Mouse (Mus musculus) macrophage (primary cell): ENCODE results near the gene Mmp24. TPM values are rescaled to one million over a fixed set of nuclear protein-coding genes. Genes with fewer than 3 reads are reported as not detected.

Experiments used
- H3K27ac ChIP-seq: fragments of 350-480 bp; formaldehyde crosslinking; 2 replicates; pipeline ENCODE4 v1.9.0; 2021
- H3K36me3 ChIP-seq: fragments of 350-480 bp; formaldehyde crosslinking; 2 replicates; pipeline ENCODE4 v1.9.0; 2021; ENCODE audit errors: inconsistent target
- H3K4me3 ChIP-seq: fragments of 350-480 bp; formaldehyde crosslinking; 2 replicates; pipeline ENCODE4 v1.9.0; 2021; ENCODE audit errors: inconsistent target
- H3K79me2 ChIP-seq: fragments of 350-480 bp; formaldehyde crosslinking; 2 replicates; pipeline ENCODE4 v1.9.0; 2021; ENCODE audit errors: inconsistent target
- WGBS: methylation state at CpG from one replicate; pipeline ENCODE4 v1.1.7; 2026; ENCODE audit warnings: inconsistent platforms; ENCODE audit not compliant: missing documents; 5-methylcytosine and 5-hydroxymethylcytosine counted together
- polyA plus RNA-seq: library from polyadenylated mRNA; stranded (reverse); fragments of 250-400 nt; gene quantifications from 3 replicates; pipeline ENCODE4 v1.2.4, GENCODE M21; 2018; ENCODE audit warnings: inconsistent platforms

Gene Mmp24
- polyA plus RNA-seq, 1 experiment from 2014 or later, result 0.04 TPM

DNA sequence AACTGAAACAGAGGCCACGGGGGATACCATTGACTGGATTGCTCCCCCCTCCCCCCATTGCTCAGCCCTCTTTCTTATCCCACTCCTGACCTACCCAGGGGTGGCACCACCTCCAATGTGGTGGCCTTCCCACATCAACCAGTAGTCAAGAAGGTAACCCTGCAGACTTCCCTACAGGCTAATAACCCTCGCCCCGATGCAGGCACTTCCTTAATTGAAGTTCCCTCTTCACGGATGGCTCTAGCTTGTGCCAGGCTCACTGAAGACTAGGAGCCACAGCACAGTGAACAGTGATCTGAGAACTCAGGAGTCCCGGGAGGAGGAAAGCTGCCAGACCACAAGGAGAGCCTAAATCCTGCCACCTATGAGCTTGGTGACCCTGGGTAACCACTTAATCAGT is 11.8 kb downstream of the Mmp24 start:
- WGBS, result 19% methylated on average over 5 of the region's 5 CpGs

GRCm38 (mm10) chr2:155787949-155788931 is 13.1 kb downstream of the Mmp24 start:
- WGBS, result 65% methylated on average over 18 of the region's 18 CpGs
- Histone ChIP-seq H3K4me3 (no peak overlapping the region), H3K36me3 (no peaks in the 10 kb centered on the region), H3K79me2 (no peaks in the 10 kb centered on the region), H3K27ac (no peak overlapping the region)

More for the DNA sequence above, 11.8 kb downstream of the Mmp24 start:
- H3K79me2 ChIP-seq, result no peaks in the 10 kb centered on the region
- no peak overlapping the region for H3K27ac ChIP-seq
- no peak overlapping the region for H3K4me3 ChIP-seq
- no peaks in the 10 kb centered on the region for H3K36me3 ChIP-seq

- 27% methylated on average over 12 of the region's 12 CpGs for WGBS
Observed at GRCm38 (mm10) chr2:155792899-155793298, 17.8 kb downstream of the Mmp24 start.

DNA sequence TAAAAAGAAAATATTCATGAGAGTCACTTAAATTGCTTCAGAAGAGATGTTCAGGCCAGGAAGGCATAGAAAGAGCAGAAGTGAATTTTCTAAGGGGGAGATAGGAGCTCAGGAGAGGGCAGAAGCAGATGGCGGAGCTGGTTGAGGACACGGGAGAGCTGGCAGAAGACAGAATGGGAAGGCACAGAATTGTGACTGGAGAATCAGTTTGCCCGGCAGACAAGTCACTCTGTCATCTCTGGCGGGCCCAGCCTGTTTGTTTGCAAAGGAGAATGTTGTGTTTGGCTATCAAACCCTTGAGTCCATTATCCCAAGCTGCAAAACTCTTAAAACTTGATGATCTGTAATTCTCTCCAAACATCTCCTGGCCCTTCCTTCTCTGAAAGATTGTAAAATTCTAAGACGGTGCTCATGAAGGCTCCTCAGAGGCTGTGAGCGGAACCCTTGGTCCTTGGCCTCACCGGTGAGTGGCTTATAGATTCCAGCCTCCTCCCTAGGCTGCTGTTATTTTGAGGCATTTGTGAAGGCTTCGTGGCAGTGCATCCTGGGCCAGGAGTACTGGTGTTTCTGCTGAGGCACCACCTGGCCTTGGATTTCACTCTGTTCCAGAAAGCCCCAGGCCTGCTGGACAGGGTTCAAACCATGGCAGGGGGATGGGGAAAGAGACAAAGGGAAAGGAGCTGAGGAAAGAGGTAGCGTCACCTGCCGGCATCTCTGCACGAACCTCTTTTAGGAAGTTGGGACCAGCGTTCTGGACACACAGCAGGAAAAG is 19.7 kb downstream of the Mmp24 start:
- Histone ChIP-seq H3K36me3 (no peaks in the 10 kb centered on the region), H3K27ac (no peak overlapping the region), H3K79me2 (no peaks in the 10 kb centered on the region), H3K4me3 (no peak overlapping the region)
- 95% methylated on average over 12 of the region's 12 CpGs for WGBS

More at GRCm38 (mm10) chr2:155792899-155793298, 17.8 kb downstream of the Mmp24 start:
- Histone ChIP-seq H3K79me2 (no peaks in the 10 kb centered on the region), H3K4me3 (no peak overlapping the region), H3K36me3 (no peaks in the 10 kb centered on the region), H3K27ac (no peak overlapping the region)

DNA sequence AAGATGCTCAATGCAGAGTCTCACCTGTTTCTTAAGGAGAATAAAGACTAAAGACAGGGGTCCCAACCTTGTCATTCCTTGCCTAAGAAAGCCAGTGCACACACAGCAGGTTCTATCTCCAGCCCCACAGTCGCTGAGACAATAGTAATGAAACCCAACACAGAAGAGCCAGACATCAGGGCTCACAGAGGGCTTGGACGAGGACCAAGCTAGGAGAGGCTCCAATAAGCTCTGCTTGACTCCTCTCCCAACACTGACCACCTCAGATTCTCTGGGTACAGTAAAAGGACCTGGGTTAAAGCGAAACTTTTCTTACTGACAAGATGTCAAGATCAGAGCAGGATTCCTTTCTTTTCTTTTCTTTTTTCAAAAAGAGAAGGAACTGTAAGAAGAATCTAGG is 23.5 kb downstream of the Mmp24 start:
- Histone ChIP-seq H3K4me3 (no peak overlapping the region), H3K79me2 (no peaks in the 10 kb centered on the region), H3K36me3 (no peaks in the 10 kb centered on the region), H3K27ac (no peak overlapping the region)
- 48% methylated on average over 3 of the region's 3 CpGs for WGBS

DNA sequence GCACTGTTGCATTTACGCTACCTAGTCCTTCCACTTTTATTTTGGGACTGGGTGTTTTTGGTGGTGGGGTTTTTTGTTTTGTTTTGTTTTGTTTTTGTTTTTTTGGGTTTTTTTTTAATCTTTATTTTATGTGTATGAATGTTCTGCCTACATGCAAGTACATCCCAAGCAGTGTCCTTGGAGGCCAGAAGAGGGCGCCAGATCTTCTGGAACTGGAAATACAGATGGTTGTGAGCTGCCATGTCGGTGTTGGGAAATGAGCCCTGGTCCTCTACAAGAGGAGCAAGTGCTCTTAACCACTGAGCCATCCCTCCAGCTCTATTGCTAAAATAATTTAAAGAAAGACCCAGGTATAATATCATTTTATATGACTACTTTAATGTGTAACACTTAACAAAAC is 27.6 kb downstream of the Mmp24 start:
- no peak overlapping the region for H3K4me3 ChIP-seq
- H3K36me3 ChIP-seq, result no peaks in the 10 kb centered on the region
- 36% methylated on average over 2 of the region's 3 CpGs for WGBS
- no peak overlapping the region for H3K27ac ChIP-seq
- H3K79me2 ChIP-seq, result no peaks in the 10 kb centered on the region

DNA sequence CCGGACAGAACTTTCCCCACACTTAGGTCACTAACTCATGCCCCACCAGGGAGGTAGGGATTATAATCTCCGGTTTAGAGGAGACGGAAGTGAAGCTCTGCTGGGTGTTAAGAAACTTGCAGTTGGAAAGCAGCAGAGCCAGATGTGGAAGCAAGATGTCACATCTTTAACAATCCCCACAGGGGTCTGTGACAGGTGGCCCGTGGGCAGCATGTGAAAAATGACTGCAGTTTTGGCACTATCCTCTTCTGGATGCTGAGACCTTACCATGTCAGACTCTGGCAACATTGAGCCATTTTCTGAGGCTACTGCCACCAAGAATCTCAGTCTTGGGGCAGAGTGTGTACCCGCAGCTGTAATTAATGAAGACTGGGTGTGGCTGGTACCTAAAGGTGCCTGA is 28.9 kb downstream of the Mmp24 start:
- WGBS, result 67% methylated on average over 5 of the region's 5 CpGs
- no peaks in the 10 kb centered on the region for H3K79me2 ChIP-seq
- no peaks in the 10 kb centered on the region for H3K36me3 ChIP-seq
- H3K27ac ChIP-seq, result no peak overlapping the region
- H3K4me3 ChIP-seq, result no peak overlapping the region

- Histone ChIP-seq H3K79me2 (no peaks in the 10 kb centered on the region), H3K4me3 (no peak overlapping the region), H3K36me3 (no peaks in the 10 kb centered on the region), H3K27ac (no peak overlapping the region)
- WGBS, result 74% methylated on average over 6 of the region's 6 CpGs
Observed at GRCm38 (mm10) chr2:155805231-155805924, 30.2 kb downstream of the Mmp24 start.

DNA sequence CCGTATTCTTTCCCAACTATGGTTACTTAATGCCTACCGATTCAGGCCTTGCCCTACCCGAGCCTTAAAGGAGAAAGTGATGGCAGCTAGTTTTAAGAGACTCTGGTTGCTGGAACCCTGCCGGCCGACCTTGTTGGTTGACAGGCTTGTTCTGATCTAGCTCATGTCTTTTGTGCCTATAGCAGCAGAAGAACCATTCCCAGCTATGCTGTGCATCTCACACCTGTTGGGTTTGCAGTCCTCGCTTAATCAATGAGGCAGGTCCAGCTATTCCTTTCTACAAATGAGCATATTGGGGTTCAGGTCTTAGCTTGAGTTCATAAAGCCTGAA is 30.7 kb downstream of the Mmp24 start:
- 91% methylated on average over 6 of the region's 6 CpGs for WGBS
- Histone ChIP-seq H3K36me3 (no peaks in the 10 kb centered on the region), H3K4me3 (no peak overlapping the region), H3K27ac (no peak overlapping the region), H3K79me2 (no peaks in the 10 kb centered on the region)

- H3K27ac ChIP-seq, result no peak overlapping the region
- no peak overlapping the region for H3K4me3 ChIP-seq
- 77% methylated on average over 5 of the region's 5 CpGs for WGBS
Observed at GRCm38 (mm10) chr2:155806548-155806947, 31.4 kb downstream of the Mmp24 start.

DNA sequence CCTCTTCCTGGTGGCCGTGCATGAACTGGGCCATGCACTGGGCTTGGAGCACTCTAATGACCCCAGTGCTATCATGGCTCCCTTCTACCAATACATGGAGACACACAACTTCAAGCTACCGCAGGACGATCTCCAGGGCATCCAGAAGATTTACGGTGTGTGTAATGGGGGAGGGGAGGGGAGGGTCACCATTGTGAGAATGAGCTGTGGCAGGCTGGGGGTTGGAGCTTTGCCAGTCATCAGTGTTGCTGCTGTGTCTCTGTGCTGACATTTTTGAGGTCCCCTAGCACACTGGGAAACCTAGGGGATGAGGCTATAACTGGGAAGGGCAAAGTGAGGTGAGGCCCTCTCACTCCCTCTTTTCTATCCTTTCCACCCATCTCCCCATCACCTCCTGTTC is 32.3 kb downstream of the Mmp24 start:
- Histone ChIP-seq H3K27ac (no peak overlapping the region), H3K79me2 (no peaks in the 10 kb centered on the region), H3K4me3 (no peak overlapping the region), H3K36me3 (no peaks in the 10 kb centered on the region)
- WGBS, result 67% methylated on average over 4 of the region's 4 CpGs

More at GRCm38 (mm10) chr2:155806548-155806947, 31.4 kb downstream of the Mmp24 start:
- Histone ChIP-seq H3K79me2 (no peaks in the 10 kb centered on the region), H3K36me3 (no peaks in the 10 kb centered on the region)

DNA sequence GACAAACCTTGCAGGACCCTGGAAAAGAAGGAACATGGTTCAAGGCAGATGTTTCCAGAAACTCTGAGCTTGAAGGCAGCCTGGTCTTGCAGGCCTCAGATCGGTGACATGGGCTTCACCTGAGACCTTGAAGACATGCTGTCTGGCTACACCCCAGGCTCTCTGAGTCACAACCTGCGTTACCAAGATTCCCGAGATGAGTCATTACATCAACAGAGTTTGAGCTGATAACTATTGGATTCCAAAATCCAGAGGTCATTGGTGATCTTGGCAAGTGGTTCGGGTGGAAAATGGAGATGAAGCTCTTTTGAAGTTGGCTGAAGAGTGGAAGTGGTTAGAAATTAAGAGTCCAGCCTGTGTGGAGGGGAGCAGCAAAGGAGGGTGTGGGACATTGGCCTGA is 34.5 kb downstream of the Mmp24 start:
- WGBS, result 95% methylated on average over 4 of the region's 4 CpGs
- Histone ChIP-seq H3K36me3 (no peaks in the 10 kb centered on the region), H3K79me2 (no peaks in the 10 kb centered on the region), H3K4me3 (no peak overlapping the region), H3K27ac (no peak overlapping the region)

GRCm38 (mm10) chr2:155811821-155812396 is 36.8 kb downstream of the Mmp24 start:
- H3K36me3 ChIP-seq, result no peaks in the 10 kb centered on the region
- WGBS, result 56% methylated on average over 16 of the region's 16 CpGs
- no peak overlapping the region for H3K27ac ChIP-seq
- H3K79me2 ChIP-seq, result no peaks in the 10 kb centered on the region
- H3K4me3 ChIP-seq, result no peak overlapping the region

GRCm38 (mm10) chr2:155812637-155813036 is 37.5 kb downstream of the Mmp24 start:
- no peak overlapping the region for H3K4me3 ChIP-seq
- peaks cover 1% of the 10 kb centered on the region; the same call in 1 of the 2 replicates for H3K79me2 ChIP-seq
- WGBS, result 88% methylated on average over 4 of the region's 4 CpGs
- H3K27ac ChIP-seq, result no peak overlapping the region
- no peaks in the 10 kb centered on the region for H3K36me3 ChIP-seq
